Mouse (Mus musculus): ENCODE results near the gene Rgl1. TPM values are rescaled to one million over a fixed set of nuclear protein-coding genes. Genes with fewer than 3 reads are reported as not detected.

Gene Rgl1
- polyA plus RNA-seq, 1 experiment: 55.6 TPM

- no peak for TF ChIP-seq CTCF (IDR thresholded peaks at IDR 0.05; ENCODE audit: extremely low read depth, insufficient read depth, low read length)
- no peak for TF ChIP-seq POLR2A (IDR thresholded peaks at IDR 0.05; ENCODE audit: extremely low read depth, insufficient read depth, low read length)
- H3K27ac ChIP-seq (ENCODE audit: insufficient read depth, low read length): no peak overlapping the region
- no peak overlapping the region for H3K4me3 ChIP-seq (ENCODE audit: insufficient read depth, low read length)
- H3K4me1 ChIP-seq (ENCODE audit: control insufficient read depth, insufficient read depth, low read length): peaks cover 4% of the 10 kb centered on the region
Measured at GRCm38 (mm10) chr1:152761791-152762190, 4.4 kb downstream of the Rgl1 start.

- Histone ChIP-seq H3K4me3 (ENCODE audit: insufficient read depth, low read length) (no peak within 1 kb of the TSS), H3K4me1 (ENCODE audit: control insufficient read depth, insufficient read depth, low read length) (peaks cover 7% of the 10 kb centered on the region), H3K27ac (ENCODE audit: insufficient read depth, low read length) (no peak within 1 kb of the TSS)
- TF ChIP-seq CTCF (IDR thresholded peaks at IDR 0.05; ENCODE audit: extremely low read depth, insufficient read depth, low read length) (no peak), POLR2A (IDR thresholded peaks at IDR 0.05; ENCODE audit: extremely low read depth, insufficient read depth, low read length) (no peak; the same call in 1 of the 2 replicates)
Measured at GRCm38 (mm10) chr1:152750312-152750965, 15.7 kb downstream of the Rgl1 start, which contains the start of gene Apobec4. Apobec4 (plus strand) TSS chr1:152750551.

- H3K4me1 ChIP-seq (ENCODE audit: control insufficient read depth, insufficient read depth, low read length): peaks cover 7% of the 10 kb centered on the region
- H3K4me3 ChIP-seq (ENCODE audit: insufficient read depth, low read length): no peak overlapping the region
- TF ChIP-seq CTCF (IDR thresholded peaks at IDR 0.05; ENCODE audit: extremely low read depth, insufficient read depth, low read length) (no peak), POLR2A (IDR thresholded peaks at IDR 0.05; ENCODE audit: extremely low read depth, insufficient read depth, low read length) (no peak)
- H3K27ac ChIP-seq (ENCODE audit: insufficient read depth, low read length): no peak overlapping the region
Measured at GRCm38 (mm10) chr1:152749276-152749675, 16.9 kb downstream of the Rgl1 start.

GRCm38 (mm10) chr1:152746426-152746825 lies 19.7 kb downstream of the Rgl1 start:
- peaks cover 3% of the 10 kb centered on the region; the same call in 1 of the 2 replicates for H3K4me1 ChIP-seq (ENCODE audit: control insufficient read depth, insufficient read depth, low read length)
- H3K27ac ChIP-seq (ENCODE audit: insufficient read depth, low read length): no peak overlapping the region
- TF ChIP-seq CTCF (IDR thresholded peaks at IDR 0.05; ENCODE audit: extremely low read depth, insufficient read depth, low read length): peak; percentile 77
- no peak for TF ChIP-seq POLR2A (IDR thresholded peaks at IDR 0.05; ENCODE audit: extremely low read depth, insufficient read depth, low read length)
- no peak overlapping the region for H3K4me3 ChIP-seq (ENCODE audit: insufficient read depth, low read length)

- TF ChIP-seq CTCF (IDR thresholded peaks at IDR 0.05; ENCODE audit: extremely low read depth, insufficient read depth, low read length) (no peak), POLR2A (IDR thresholded peaks at IDR 0.05; ENCODE audit: extremely low read depth, insufficient read depth, low read length) (no peak)
- Histone ChIP-seq H3K4me1 (ENCODE audit: control insufficient read depth, insufficient read depth, low read length) (no peaks in the 10 kb centered on the region), H3K27ac (ENCODE audit: insufficient read depth, low read length) (no peak overlapping the region), H3K4me3 (ENCODE audit: insufficient read depth, low read length) (no peak overlapping the region)
Measured at GRCm38 (mm10) chr1:152743095-152743826, 22.9 kb downstream of the Rgl1 start.

- H3K4me1 ChIP-seq (ENCODE audit: control insufficient read depth, insufficient read depth, low read length): no peaks in the 10 kb centered on the region
- no peak overlapping the region for H3K27ac ChIP-seq (ENCODE audit: insufficient read depth, low read length)
- no peak overlapping the region for H3K4me3 ChIP-seq (ENCODE audit: insufficient read depth, low read length)
- TF ChIP-seq CTCF (IDR thresholded peaks at IDR 0.05; ENCODE audit: extremely low read depth, insufficient read depth, low read length): no peak
- TF ChIP-seq POLR2A (IDR thresholded peaks at IDR 0.05; ENCODE audit: extremely low read depth, insufficient read depth, low read length): no peak
Measured at GRCm38 (mm10) chr1:152739374-152739773, 26.8 kb downstream of the Rgl1 start.

- Histone ChIP-seq H3K4me3 (ENCODE audit: insufficient read depth, low read length) (no peak overlapping the region), H3K4me1 (ENCODE audit: control insufficient read depth, insufficient read depth, low read length) (no peaks in the 10 kb centered on the region), H3K27ac (ENCODE audit: insufficient read depth, low read length) (no peak overlapping the region)
- TF ChIP-seq POLR2A (IDR thresholded peaks at IDR 0.05; ENCODE audit: extremely low read depth, insufficient read depth, low read length) (no peak), CTCF (IDR thresholded peaks at IDR 0.05; ENCODE audit: extremely low read depth, insufficient read depth, low read length) (no peak)
Measured at GRCm38 (mm10) chr1:152738793-152739192, 27.4 kb downstream of the Rgl1 start.

- Histone ChIP-seq H3K4me1 (ENCODE audit: control insufficient read depth, insufficient read depth, low read length) (no peaks in the 10 kb centered on the region), H3K4me3 (ENCODE audit: insufficient read depth, low read length) (no peak overlapping the region), H3K27ac (ENCODE audit: insufficient read depth, low read length) (no peak overlapping the region)
- TF ChIP-seq CTCF (IDR thresholded peaks at IDR 0.05; ENCODE audit: extremely low read depth, insufficient read depth, low read length) (no peak), POLR2A (IDR thresholded peaks at IDR 0.05; ENCODE audit: extremely low read depth, insufficient read depth, low read length) (no peak)
Measured at GRCm38 (mm10) chr1:152727604-152728236, 38.4 kb downstream of the Rgl1 start.

GRCm38 (mm10) chr1:152726095-152726494 lies 40.1 kb downstream of the Rgl1 start:
- Histone ChIP-seq H3K27ac (ENCODE audit: insufficient read depth, low read length) (no peak overlapping the region), H3K4me1 (ENCODE audit: control insufficient read depth, insufficient read depth, low read length) (no peaks in the 10 kb centered on the region), H3K4me3 (ENCODE audit: insufficient read depth, low read length) (no peak overlapping the region)
- TF ChIP-seq POLR2A (IDR thresholded peaks at IDR 0.05; ENCODE audit: extremely low read depth, insufficient read depth, low read length) (no peak), CTCF (IDR thresholded peaks at IDR 0.05; ENCODE audit: extremely low read depth, insufficient read depth, low read length) (no peak)
